Mouse (Mus musculus) thymus, adult 2 months (tissue): ENCODE data around the gene Ssu72. TPM values are rescaled to one million over a fixed set of nuclear protein-coding genes. Genes with fewer than 3 reads are reported as not detected.

Source experiments
- DNase-seq: peaks from one replicate; pipeline ENCODE4 v3.0.0; 2021
- H3K27ac ChIP-seq: fragments of 200-500 bp; 2 replicates; pipeline ENCODE4 v1.5.1; 2012; ENCODE audit warnings: low read length, control low read depth; ENCODE audit not compliant: control insufficient read depth, insufficient read depth
- H3K27me3 ChIP-seq: fragments of 200-500 bp; 2 replicates; pipeline ENCODE4 v1.6.1; 2012; ENCODE audit warnings: mild to moderate bottlenecking, low read length, moderate library complexity, mixed read lengths; ENCODE audit not compliant: control insufficient read depth, insufficient read depth
- H3K36me3 ChIP-seq: fragments of 200-500 bp; 2 replicates; pipeline ENCODE4 v1.6.1; 2012; ENCODE audit warnings: mild to moderate bottlenecking, low read length, moderate library complexity; ENCODE audit not compliant: control insufficient read depth, insufficient read depth
- H3K4me1 ChIP-seq: fragments of 200-500 bp; replicated peaks from 2 replicates; pipeline ENCODE4 v1.6.1; 2012; ENCODE audit warnings: low read length; ENCODE audit not compliant: control insufficient read depth, insufficient read depth
- H3K4me3 ChIP-seq: fragments of 200-500 bp; 2 replicates; pipeline ENCODE4 v1.5.1; 2012; ENCODE audit warnings: mild to moderate bottlenecking, low read length, control low read depth, moderate library complexity; ENCODE audit not compliant: control insufficient read depth, insufficient read depth
- CTCF ChIP-seq: fragments of 200-500 bp; IDR thresholded peaks from 2 replicates; pipeline ENCODE4 v1.5.1; 2012; ENCODE audit warnings: mild to moderate bottlenecking, control low read depth, low read length, moderate library complexity, borderline replicate concordance; ENCODE audit not compliant: control insufficient read depth, poor library complexity, insufficient read depth; ENCODE audit errors: extremely low read depth
- POLR2A ChIP-seq: fragments of 200-500 bp; IDR thresholded peaks from 2 replicates; pipeline ENCODE4 v1.6.1; 2012; ENCODE audit warnings: mild to moderate bottlenecking, low read length, control low read depth, moderate library complexity; ENCODE audit not compliant: control insufficient read depth, poor library complexity, insufficient read depth; ENCODE audit errors: extremely low read depth
- WGBS: fragments of 180-500 bp; shearing (Covaris S2); methylation state at CpG from one replicate; pipeline ENCODE4 v1.1.7; 2018; 5-methylcytosine and 5-hydroxymethylcytosine counted together
- polyA plus RNA-seq: library from polyadenylated mRNA; depleted of rRNA; stranded (reverse); fragments of >200 nt; gene quantifications from 2 replicates; pipeline ENCODE4 v1.2.3, GENCODE M21; 2012; rRNA removed

The Ssu72 gene
- polyA plus RNA-seq, 1 experiment: 184 TPM

DNA sequence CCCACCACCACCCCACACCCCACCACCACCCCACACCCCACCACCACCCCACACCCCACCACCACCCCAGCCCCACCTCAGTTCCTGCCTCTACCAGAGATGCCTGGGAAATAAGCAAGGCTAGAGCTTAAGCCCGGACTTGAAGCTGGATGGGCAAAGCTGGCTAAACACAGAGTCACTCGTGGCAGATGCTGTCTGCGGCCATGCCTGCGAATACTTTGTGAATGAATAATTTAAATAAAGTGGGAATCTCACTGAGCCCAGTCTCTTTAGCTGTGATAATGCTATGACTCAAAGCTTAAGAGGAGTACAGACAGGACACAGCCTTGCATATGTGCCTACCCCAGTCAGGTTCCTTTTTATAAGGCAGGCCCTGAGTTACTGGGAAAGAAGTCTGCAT, 74.9 kb downstream of the Ssu72 start:
- no peak for TF ChIP-seq CTCF
- TF ChIP-seq POLR2A: no peak
- 94% methylated on average over 4 of the region's 4 CpGs for WGBS
- no peak for DNase-seq
- Histone ChIP-seq H3K27me3 (peaks cover 2% of the 10 kb centered on the region; the same call in 1 of the 2 replicates), H3K4me3 (no peak overlapping the region), H3K27ac (no peak overlapping the region), H3K36me3 (no peaks in the 10 kb centered on the region), H3K4me1 (peaks cover 14% of the 10 kb centered on the region; the same call in 1 of the 2 replicates)

DNA sequence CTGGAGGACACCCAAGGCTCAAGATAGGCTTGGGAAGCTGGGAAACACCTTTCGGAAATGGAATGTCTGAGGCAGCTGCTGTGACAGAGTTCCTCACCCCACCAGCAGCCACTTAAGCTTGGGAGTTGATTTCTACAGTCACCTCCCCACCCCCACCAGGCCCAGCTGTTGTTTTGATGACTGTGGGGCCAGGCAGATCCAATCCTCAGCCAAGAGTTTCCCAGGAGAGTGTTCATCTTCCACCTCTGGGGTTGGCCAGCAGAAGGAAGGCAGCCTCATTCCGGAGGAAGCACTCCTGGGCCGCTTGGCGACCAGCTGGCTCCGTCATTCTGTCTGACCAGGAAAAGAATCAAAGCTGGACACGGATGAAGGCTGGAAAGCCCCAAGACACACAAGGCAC, 76.3 kb downstream of the Ssu72 start:
- Histone ChIP-seq H3K27ac (no peak overlapping the region), H3K27me3 (peaks cover 4% of the 10 kb centered on the region; the same call in 1 of the 2 replicates), H3K4me3 (no peak overlapping the region), H3K4me1 (peaks cover 5% of the 10 kb centered on the region; the same call in 1 of the 2 replicates), H3K36me3 (no peaks in the 10 kb centered on the region)
- TF ChIP-seq POLR2A (no peak), CTCF (no peak)
- WGBS: 71% methylated on average over 6 of the region's 6 CpGs
- no peak for DNase-seq

Other genes with a start within 250 kb of the Ssu72 start
- gene Tmem52, start 235.7 kb upstream of the Ssu72 start, polyA plus RNA-seq: 0.62 and 2.1 TPM in 2 replicates
- gene Gnb1, start 213.4 kb upstream of the Ssu72 start, polyA plus RNA-seq: 850 and 885 TPM in 2 replicates
- 129 TPM in 2 replicates for gene Nadk, start 142.4 kb upstream of the Ssu72 start, polyA plus RNA-seq
- gene Slc35e2, start 103.4 kb upstream of the Ssu72 start, polyA plus RNA-seq: 17.1 and 19.1 TPM in 2 replicates
- gene Cdk11b, start 79.9 kb upstream of the Ssu72 start, polyA plus RNA-seq: 34.4 and 42.1 TPM in 2 replicates
- gene Gm10563, start 59.4 kb upstream of the Ssu72 start, polyA plus RNA-seq: not detected in 2 replicates
- gene Mmp23, start 51.4 kb upstream of the Ssu72 start, polyA plus RNA-seq: 17.0 and 17.8 TPM in 2 replicates
- 91.2 and 99.7 TPM in 2 replicates for gene Mib2, start 35.6 kb upstream of the Ssu72 start, polyA plus RNA-seq
- 17.4 and 18.5 TPM in 2 replicates for gene Fndc10, start 10.5 kb upstream of the Ssu72 start, polyA plus RNA-seq
- gene Tmem240, start 30.0 kb downstream of the Ssu72 start, polyA plus RNA-seq: 4.9 and 5.1 TPM in 2 replicates
- 87.0 and 93.1 TPM in 2 replicates for gene Atad3a, start 56.3 kb downstream of the Ssu72 start, polyA plus RNA-seq
- 11.2 and 13.5 TPM in 2 replicates for gene Vwa1, start 69.9 kb downstream of the Ssu72 start, polyA plus RNA-seq
- 0.55 and 0.58 TPM in 2 replicates for gene Tmem88b, start 81.1 kb downstream of the Ssu72 start, polyA plus RNA-seq
- gene Ankrd65, start 85.6 kb downstream of the Ssu72 start, polyA plus RNA-seq: 0.42 and 0.92 TPM in 2 replicates
- 74.6 and 77.9 TPM in 2 replicates for gene Mrpl20, start 98.1 kb downstream of the Ssu72 start, polyA plus RNA-seq
- gene Ccnl2, start 107.7 kb downstream of the Ssu72 start, polyA plus RNA-seq: 131 and 145 TPM in 2 replicates
- 230 and 238 TPM in 2 replicates for gene Aurkaip1, start 126.5 kb downstream of the Ssu72 start, polyA plus RNA-seq
- gene Mxra8, start 134.9 kb downstream of the Ssu72 start, polyA plus RNA-seq: 30.7 and 43.4 TPM in 2 replicates
- 152 and 184 TPM in 2 replicates for gene Dvl1, start 142.6 kb downstream of the Ssu72 start, polyA plus RNA-seq
- 2.7 and 3.0 TPM in 2 replicates for gene Tas1r3, start 158.6 kb downstream of the Ssu72 start, polyA plus RNA-seq
- 31.9 and 32.2 TPM in 2 replicates for gene Cptp, start 164.6 kb downstream of the Ssu72 start, polyA plus RNA-seq
- gene Ints11, start 164.7 kb downstream of the Ssu72 start, polyA plus RNA-seq: 107 and 108 TPM in 2 replicates
- 83.2 and 91.1 TPM in 2 replicates for gene Pusl1, start 187.0 kb downstream of the Ssu72 start, polyA plus RNA-seq
- 77.6 and 86.1 TPM in 2 replicates for gene Acap3, start 187.0 kb downstream of the Ssu72 start, polyA plus RNA-seq
- gene Ube2j2, start 239.0 kb downstream of the Ssu72 start, polyA plus RNA-seq: 122 and 147 TPM in 2 replicates